Mouse (Mus musculus): ENCODE data around the gene Thy1. TPM values are rescaled to one million over a fixed set of nuclear protein-coding genes. Genes with fewer than 3 reads are reported as not detected.

The Thy1 gene
- polyA plus RNA-seq, 1 experiment, result 36.1 TPM

- Histone ChIP-seq H3K4me1 (ENCODE audit: control insufficient read depth, insufficient read depth, low read length) (no peaks in the 10 kb centered on the region; the same call in 1 of the 2 replicates), H3K4me3 (replicated peaks; ENCODE audit: control insufficient read depth, low read depth, low read length) (no peak overlapping the region), H3K27ac (ENCODE audit: control insufficient read depth, insufficient read depth, low read depth, low read length, poor library complexity) (no peak overlapping the region)
- 18% methylated on average over 3 of the region's 3 CpGs for WGBS
- no peak for TF ChIP-seq CTCF (IDR thresholded peaks at IDR 0.05; ENCODE audit: control insufficient read depth, insufficient read depth, low read length)
- no peak for TF ChIP-seq POLR2A (IDR thresholded peaks at IDR 0.05; ENCODE audit: borderline replicate concordance, control insufficient read depth, low read depth, low read length)
These were observed 51.6 kb downstream of the Thy1 start for GRCm38 (mm10) chr9:44094737-44095136.

GRCm38 (mm10) chr9:44095781-44096180, 52.6 kb downstream of the Thy1 start:
- H3K27ac ChIP-seq (ENCODE audit: control insufficient read depth, insufficient read depth, low read depth, low read length, poor library complexity), result no peak overlapping the region
- TF ChIP-seq CTCF (IDR thresholded peaks at IDR 0.05; ENCODE audit: control insufficient read depth, insufficient read depth, low read length), result no peak
- TF ChIP-seq POLR2A (IDR thresholded peaks at IDR 0.05; ENCODE audit: borderline replicate concordance, control insufficient read depth, low read depth, low read length), result no peak
- no peaks in the 10 kb centered on the region; the same call in 1 of the 2 replicates for H3K4me1 ChIP-seq (ENCODE audit: control insufficient read depth, insufficient read depth, low read length)
- no peak overlapping the region for H3K4me3 ChIP-seq (replicated peaks; ENCODE audit: control insufficient read depth, low read depth, low read length)
- WGBS, result 84% methylated on average over 9 of the region's 9 CpGs

- no peak for TF ChIP-seq POLR2A (IDR thresholded peaks at IDR 0.05; ENCODE audit: borderline replicate concordance, control insufficient read depth, low read depth, low read length)
- no peak for TF ChIP-seq CTCF (IDR thresholded peaks at IDR 0.05; ENCODE audit: control insufficient read depth, insufficient read depth, low read length)
- WGBS, result 84% methylated on average over 9 of the region's 9 CpGs
- Histone ChIP-seq H3K4me3 (replicated peaks; ENCODE audit: control insufficient read depth, low read depth, low read length) (no peak overlapping the region), H3K27ac (ENCODE audit: control insufficient read depth, insufficient read depth, low read depth, low read length, poor library complexity) (no peak overlapping the region), H3K4me1 (ENCODE audit: control insufficient read depth, insufficient read depth, low read length) (no peaks in the 10 kb centered on the region; the same call in 1 of the 2 replicates)
These were observed 53.4 kb downstream of the Thy1 start for GRCm38 (mm10) chr9:44096536-44096935.

Other genes starting within 250 kb of the Thy1 start
- gene Usp2, start 23.6 kb downstream of the Thy1 start, polyA plus RNA-seq (2011; ENCODE audit: insufficient read depth, insufficient read length, low replicate concordance, missing spikeins), result 1.2 and 2.6 TPM in 2 replicates
- 0.95 TPM in 1 of 2 replicates, not detected in the other for gene Mfrp, start 58.3 kb downstream of the Thy1 start, polyA plus RNA-seq (2011; ENCODE audit: insufficient read depth, insufficient read length, low replicate concordance, missing spikeins)
- 3.3 TPM in 1 of 2 replicates, not detected in the other for gene C1qtnf5, start 63.9 kb downstream of the Thy1 start, polyA plus RNA-seq (2011; ENCODE audit: insufficient read depth, insufficient read length, low replicate concordance, missing spikeins)
- not detected in 2 replicates for gene Gm49380, start 70.1 kb downstream of the Thy1 start, polyA plus RNA-seq (2011; ENCODE audit: insufficient read depth, insufficient read length, low replicate concordance, missing spikeins)
- gene Rnf26, start 70.1 kb downstream of the Thy1 start, polyA plus RNA-seq (2011; ENCODE audit: insufficient read depth, insufficient read length, low replicate concordance, missing spikeins), result 11.2 and 28.8 TPM in 2 replicates
- 3.5 and 6.3 TPM in 2 replicates for gene Mcam, start 91.1 kb downstream of the Thy1 start, polyA plus RNA-seq (2011; ENCODE audit: insufficient read depth, insufficient read length, low replicate concordance, missing spikeins)
- 24.3 and 50.5 TPM in 2 replicates for gene Cbl, start 190.7 kb downstream of the Thy1 start, polyA plus RNA-seq (2011; ENCODE audit: insufficient read depth, insufficient read length, low replicate concordance, missing spikeins)
- 1.4 TPM in 1 of 2 replicates, not detected in the other for gene Ccdc153, start 197.3 kb downstream of the Thy1 start, polyA plus RNA-seq (2011; ENCODE audit: insufficient read depth, insufficient read length, low replicate concordance, missing spikeins)
- 2.7 and 7.3 TPM in 2 replicates for gene Pdzd3, start 208.1 kb downstream of the Thy1 start, polyA plus RNA-seq (2011; ENCODE audit: insufficient read depth, insufficient read length, low replicate concordance, missing spikeins)
- 11.6 and 25.0 TPM in 2 replicates for gene Nlrx1, start 225.2 kb downstream of the Thy1 start, polyA plus RNA-seq (2011; ENCODE audit: insufficient read depth, insufficient read length, low replicate concordance, missing spikeins)
- gene Abcg4, start 245.2 kb downstream of the Thy1 start, polyA plus RNA-seq (2011; ENCODE audit: insufficient read depth, insufficient read length, low replicate concordance, missing spikeins), result 45.0 and 74.1 TPM in 2 replicates